Mouse (Mus musculus) urinary bladder, adult 18-20 months (tissue): ENCODE measurements around the gene Tbc1d22a.

Source experiments
- DNase-seq, 2 experiments: peaks; one replicate each; pipeline ENCODE4 v3.0.0; 2022; ENCODE audit warnings: low spot score in 2 of 2, mixed read lengths in 2 of 2

The Tbc1d22a gene

GRCm38 (mm10) chr15:86503413-86503812 is 289.2 kb downstream of the Tbc1d22a start:
- DNase-seq, result no peak

- no peak for DNase-seq
These were observed 292.4 kb downstream of the Tbc1d22a start for GRCm38 (mm10) chr15:86506666-86507065.

GRCm38 (mm10) chr15:86507546-86507945 is 293.3 kb downstream of the Tbc1d22a start:
- DNase-seq, result no peak

- no peak for DNase-seq
These were observed 294.3 kb downstream of the Tbc1d22a start for GRCm38 (mm10) chr15:86508406-86509176.

- no peak for DNase-seq
These were observed 295.3 kb downstream of the Tbc1d22a start for GRCm38 (mm10) chr15:86509601-86510000.

GRCm38 (mm10) chr15:86511181-86511580 is 296.9 kb downstream of the Tbc1d22a start:
- no peak for DNase-seq

GRCm38 (mm10) chr15:86513336-86513735 is 299.1 kb downstream of the Tbc1d22a start:
- no peak for DNase-seq

- no peak for DNase-seq
These were observed 305.9 kb downstream of the Tbc1d22a start for GRCm38 (mm10) chr15:86520201-86520600.

- no peak for DNase-seq
These were observed 321.1 kb downstream of the Tbc1d22a start for GRCm38 (mm10) chr15:86535356-86535755.

GRCm38 (mm10) chr15:86542371-86542770 is 328.1 kb downstream of the Tbc1d22a start:
- DNase-seq, result no peak

- DNase-seq, result no peak
These were observed 330.0 kb downstream of the Tbc1d22a start for GRCm38 (mm10) chr15:86544122-86544795.
